Mouse (Mus musculus) forebrain, embryonic 13.5 days (tissue): ENCODE measurements around the gene Ccl4. TPM values are rescaled to one million over a fixed set of nuclear protein-coding genes. Genes with fewer than 3 reads are reported as not detected.

ENCODE experiments used
- ATAC-seq: fragments of 200-750 bp; cut with Nextera tagmentation; 2 replicates; pipeline ENCODE4 v1.8.0; 2017
- H3K27ac ChIP-seq: fragments of 300-500 bp; sonication (generic); 2 replicates; pipeline ENCODE4 v1.5.1; 2015; ENCODE audit warnings: inconsistent platforms, mild to moderate bottlenecking, moderate library complexity
- H3K27me3 ChIP-seq: fragments of 300-500 bp; sonication (generic); 2 replicates; pipeline ENCODE4 v1.6.1; 2015; ENCODE audit warnings: mild to moderate bottlenecking, inconsistent platforms
- H3K36me3 ChIP-seq: fragments of 300-500 bp; sonication (generic); 2 replicates; pipeline ENCODE4 v1.6.1; 2015; ENCODE audit warnings: mild to moderate bottlenecking, inconsistent platforms; ENCODE audit not compliant: poor library complexity, severe bottlenecking
- H3K4me1 ChIP-seq: fragments of 300-500 bp; sonication (generic); 2 replicates; pipeline ENCODE4 v1.6.1; 2015; ENCODE audit warnings: inconsistent platforms
- H3K4me2 ChIP-seq: fragments of 300-500 bp; sonication (generic); 2 replicates; pipeline ENCODE4 v1.6.1; 2015; ENCODE audit warnings: inconsistent platforms, mild to moderate bottlenecking, moderate library complexity
- H3K4me3 ChIP-seq: fragments of 300-500 bp; sonication (generic); 2 replicates; pipeline ENCODE4 v1.5.1; 2015; ENCODE audit warnings: mild to moderate bottlenecking, inconsistent platforms
- H3K9ac ChIP-seq: fragments of 300-500 bp; sonication (generic); 2 replicates; pipeline ENCODE4 v1.6.1; 2015; ENCODE audit warnings: mild to moderate bottlenecking, inconsistent platforms
- H3K9me3 ChIP-seq: fragments of 300-500 bp; sonication (generic); replicated peaks from 2 replicates; pipeline ENCODE4 v1.6.1; 2016; ENCODE audit warnings: inconsistent platforms
- WGBS: fragments of 180-500 bp; shearing (Covaris S2); methylation state at CpG from one replicate; pipeline ENCODE4 v1.1.7; 2015; 5-methylcytosine and 5-hydroxymethylcytosine counted together
- polyA plus RNA-seq: library from polyadenylated mRNA; unstranded; fragments of >200 nt; fragmentation: Nextera tagmentation; extraction: Ambion mirVana; gene quantifications from 2 replicates; pipeline ENCODE4 v1.2.1, GENCODE M21; 2015

The Ccl4 gene
- 0.36 TPM in 1 of 2 replicates, not detected in the other for polyA plus RNA-seq

GRCm38 (mm10) chr11:83662204-83662603, at the start of gene Ccl4:
Gene Ccl4 (plus strand): TSS chr11:83662584.
- Histone ChIP-seq H3K9ac (no peak within 1 kb of the TSS), H3K9me3 (no peaks in the 10 kb centered on the region), H3K27me3 (no peaks in the 10 kb centered on the region), H3K4me3 (no peak within 1 kb of the TSS), H3K4me1 (no peaks in the 10 kb centered on the region), H3K4me2 (no peak within 1 kb of the TSS), H3K36me3 (no peaks in the 10 kb centered on the region), H3K27ac (no peak within 1 kb of the TSS)
- WGBS = 84% methylated on average over 6 of the region's 6 CpGs
- no peak for ATAC-seq

GRCm38 (mm10) chr11:83616586-83616985, 45.8 kb upstream of the Ccl4 start:
- Histone ChIP-seq H3K36me3 (no peaks in the 10 kb centered on the region), H3K9me3 (no peaks in the 10 kb centered on the region), H3K4me3 (no peak overlapping the region), H3K9ac (no peak overlapping the region), H3K4me2 (no peak overlapping the region), H3K27me3 (no peaks in the 10 kb centered on the region), H3K4me1 (no peaks in the 10 kb centered on the region), H3K27ac (no peak overlapping the region)
- no peak for ATAC-seq
- 91% methylated on average over 1 of the region's 1 CpGs for WGBS

- Histone ChIP-seq H3K4me2 (no peak overlapping the region), H3K4me1 (no peaks in the 10 kb centered on the region), H3K27ac (no peak overlapping the region), H3K27me3 (no peaks in the 10 kb centered on the region), H3K4me3 (no peak overlapping the region), H3K9me3 (no peaks in the 10 kb centered on the region), H3K36me3 (no peaks in the 10 kb centered on the region), H3K9ac (no peak overlapping the region)
- no peak for ATAC-seq
- 49% methylated on average over 5 of the region's 5 CpGs for WGBS
Measured at GRCm38 (mm10) chr11:83618238-83618637, 44.1 kb upstream of the Ccl4 start.

GRCm38 (mm10) chr11:83619037-83619436, 43.3 kb upstream of the Ccl4 start:
- H3K27ac ChIP-seq = no peak overlapping the region
- WGBS = 98% methylated on average over 1 of the region's 1 CpGs
- H3K4me3 ChIP-seq = no peak overlapping the region
- no peaks in the 10 kb centered on the region for H3K4me1 ChIP-seq
- no peak for ATAC-seq
- H3K36me3 ChIP-seq = no peaks in the 10 kb centered on the region
- no peak overlapping the region for H3K9ac ChIP-seq
- H3K9me3 ChIP-seq = no peaks in the 10 kb centered on the region
- H3K4me2 ChIP-seq = no peak overlapping the region
- no peaks in the 10 kb centered on the region for H3K27me3 ChIP-seq

GRCm38 (mm10) chr11:83623586-83623985, 38.8 kb upstream of the Ccl4 start:
- no peak for ATAC-seq
- H3K4me2 ChIP-seq = no peak overlapping the region
- H3K4me1 ChIP-seq = no peaks in the 10 kb centered on the region
- H3K9me3 ChIP-seq = no peaks in the 10 kb centered on the region
- no peaks in the 10 kb centered on the region for H3K27me3 ChIP-seq
- 88% methylated on average over 3 of the region's 3 CpGs for WGBS
- no peak overlapping the region for H3K27ac ChIP-seq
- no peak overlapping the region for H3K4me3 ChIP-seq
- no peaks in the 10 kb centered on the region for H3K36me3 ChIP-seq
- no peak overlapping the region for H3K9ac ChIP-seq

GRCm38 (mm10) chr11:83628808-83629207, 33.6 kb upstream of the Ccl4 start:
- 93% methylated on average over 9 of the region's 9 CpGs for WGBS

GRCm38 (mm10) chr11:83630630-83631029, 31.8 kb upstream of the Ccl4 start:
- Histone ChIP-seq H3K4me1 (0 out of 2 replicates have a peak, but pooled peaks cover 7% of the 10 kb centered on the region), H3K27ac (no peak overlapping the region), H3K4me3 (no peak overlapping the region), H3K9me3 (no peaks in the 10 kb centered on the region), H3K36me3 (no peaks in the 10 kb centered on the region), H3K9ac (no peak overlapping the region), H3K4me2 (no peak overlapping the region), H3K27me3 (no peaks in the 10 kb centered on the region)
- 90% methylated on average over 1 of the region's 1 CpGs for WGBS
- ATAC-seq = no peak

More at GRCm38 (mm10) chr11:83628808-83629207, 33.6 kb upstream of the Ccl4 start:
- no peak overlapping the region for H3K27ac ChIP-seq
- H3K4me1 ChIP-seq = no peaks in the 10 kb centered on the region
- no peak for ATAC-seq
- no peaks in the 10 kb centered on the region for H3K27me3 ChIP-seq
- no peak overlapping the region for H3K4me3 ChIP-seq
- no peak overlapping the region for H3K4me2 ChIP-seq
- H3K9me3 ChIP-seq = no peaks in the 10 kb centered on the region
- no peaks in the 10 kb centered on the region for H3K36me3 ChIP-seq
- H3K9ac ChIP-seq = no peak overlapping the region

GRCm38 (mm10) chr11:83631065-83631464, 31.3 kb upstream of the Ccl4 start:
- 87% methylated on average over 2 of the region's 2 CpGs for whole genome bisulfite sequencing
- 0 out of 2 replicates have a peak, but pooled peaks cover 7% of the 10 kb centered on the region for H3K4me1 ChIP-seq
- no peak overlapping the region for H3K4me2 ChIP-seq
- no peaks in the 10 kb centered on the region for H3K27me3 ChIP-seq
- H3K9ac ChIP-seq = no peak overlapping the region
- H3K36me3 ChIP-seq = no peaks in the 10 kb centered on the region
- H3K9me3 ChIP-seq = no peaks in the 10 kb centered on the region
- no peak overlapping the region for H3K27ac ChIP-seq
- H3K4me3 ChIP-seq = no peak overlapping the region
- ATAC-seq = no peak

- Histone ChIP-seq H3K4me1 (0 out of 2 replicates have a peak, but pooled peaks cover 7% of the 10 kb centered on the region), H3K9me3 (no peaks in the 10 kb centered on the region), H3K9ac (no peak overlapping the region), H3K36me3 (no peaks in the 10 kb centered on the region), H3K27me3 (no peaks in the 10 kb centered on the region), H3K4me3 (no peak overlapping the region), H3K4me2 (no peak overlapping the region), H3K27ac (no peak overlapping the region)
- 74% methylated on average over 4 of the region's 4 CpGs for WGBS
- no peak for ATAC-seq
Measured at GRCm38 (mm10) chr11:83632744-83633143, 29.6 kb upstream of the Ccl4 start.

- no peaks in the 10 kb centered on the region for H3K36me3 ChIP-seq
- no peak overlapping the region for H3K4me2 ChIP-seq
- H3K4me1 ChIP-seq = 0 out of 2 replicates have a peak, but pooled peaks cover 7% of the 10 kb centered on the region
- ATAC-seq = no peak
- H3K9me3 ChIP-seq = no peaks in the 10 kb centered on the region
- no peak overlapping the region for H3K9ac ChIP-seq
- no peak overlapping the region for H3K27ac ChIP-seq
- H3K27me3 ChIP-seq = no peaks in the 10 kb centered on the region
- no peak overlapping the region for H3K4me3 ChIP-seq
- WGBS = 35% methylated on average over 4 of the region's 4 CpGs
Measured at GRCm38 (mm10) chr11:83634425-83634824, 28.0 kb upstream of the Ccl4 start.

- no peak overlapping the region for H3K9ac ChIP-seq
- no peak overlapping the region for H3K4me2 ChIP-seq
- no peak for ATAC-seq
- H3K27ac ChIP-seq = no peak overlapping the region
- 0 out of 2 replicates have a peak, but pooled peaks cover 7% of the 10 kb centered on the region for H3K4me1 ChIP-seq
- no peaks in the 10 kb centered on the region for H3K27me3 ChIP-seq
- no peaks in the 10 kb centered on the region for H3K9me3 ChIP-seq
- 88% methylated on average over 2 of the region's 2 CpGs for WGBS
- no peaks in the 10 kb centered on the region for H3K36me3 ChIP-seq
- no peak overlapping the region for H3K4me3 ChIP-seq
Measured at GRCm38 (mm10) chr11:83634898-83635297, 27.5 kb upstream of the Ccl4 start.

GRCm38 (mm10) chr11:83636742-83637235, 25.6 kb upstream of the Ccl4 start:
- H3K9ac ChIP-seq = no peak overlapping the region

GRCm38 (mm10) chr11:83638934-83639333, 23.4 kb upstream of the Ccl4 start:
- H3K9me3 ChIP-seq = no peaks in the 10 kb centered on the region
- H3K4me2 ChIP-seq = no peak overlapping the region
- no peaks in the 10 kb centered on the region for H3K36me3 ChIP-seq
- 0 out of 2 replicates have a peak, but pooled peaks cover 7% of the 10 kb centered on the region for H3K4me1 ChIP-seq
- no peaks in the 10 kb centered on the region for H3K27me3 ChIP-seq
- no peak for ATAC-seq
- H3K9ac ChIP-seq = no peak overlapping the region
- WGBS = 52% methylated on average over 2 of the region's 2 CpGs
- no peak overlapping the region for H3K4me3 ChIP-seq
- H3K27ac ChIP-seq = no peak overlapping the region

More at GRCm38 (mm10) chr11:83636742-83637235, 25.6 kb upstream of the Ccl4 start:
- 86% methylated on average over 1 of the region's 1 CpGs for WGBS
- H3K27me3 ChIP-seq = no peaks in the 10 kb centered on the region
- no peaks in the 10 kb centered on the region for H3K9me3 ChIP-seq
- H3K4me2 ChIP-seq = no peak overlapping the region
- no peak for ATAC-seq
- H3K36me3 ChIP-seq = no peaks in the 10 kb centered on the region
- H3K4me3 ChIP-seq = no peak overlapping the region
- no peak overlapping the region for H3K27ac ChIP-seq
- 0 out of 2 replicates have a peak, but pooled peaks cover 7% of the 10 kb centered on the region for H3K4me1 ChIP-seq
